Mouse (Mus musculus): ENCODE results near the gene Nectin3. TPM values are rescaled to one million over a fixed set of nuclear protein-coding genes. Genes with fewer than 3 reads are reported as not detected.

The Nectin3 gene
- 27.5 and 28.8 TPM in 2 replicates for polyA plus RNA-seq (2012; rRNA removed)

GRCm38 (mm10) chr16:46498421-46498789 is at the start of gene Nectin3:
Gene Nectin3, minus strand, starts transcription at chr16:46498525.

All from central nervous system, embryonic 18 days (tissue).